Mouse (Mus musculus): ENCODE measurements at regions not wholly inside any gene's neighbourhood (a gene's known extent, or its start where the extent isn't known, plus 50 kb on each side); places are given as distances from the start of the nearest gene placed in this dataset.
A peak's percentile ranks its signal among the peaks of the same experiment; 100 is the strongest.

- no peak for DNase-seq (ENCODE audit: extremely low spot score in 1 of 2, low spot score in 2 of 2)
- intact Hi-C loops (cut with DNase I): no loop called here
Measured at GRCm38 (mm10) chr8:104007209-104007608, 94.2 kb upstream of the Cdh5 start.

DNA sequence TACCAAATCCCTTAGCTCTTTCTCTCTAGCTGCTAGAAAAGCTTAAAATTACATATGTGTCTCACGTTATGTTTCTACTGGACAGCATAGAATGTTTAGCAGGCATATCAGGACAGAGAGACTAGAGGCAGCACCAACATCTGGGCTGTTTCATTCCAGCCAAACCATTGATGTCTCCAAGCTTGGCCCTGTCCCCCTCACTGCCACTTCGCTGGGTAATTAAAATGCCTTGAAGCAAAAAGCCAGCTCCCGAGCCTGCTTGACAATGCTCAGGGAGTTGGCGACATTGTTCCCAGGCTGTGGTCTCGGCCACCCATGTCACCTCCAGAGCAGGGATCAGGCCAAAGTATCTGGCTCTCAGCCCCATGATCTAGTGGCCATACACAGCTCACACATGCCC lies 92.7 kb upstream of the Cdh5 start:
- DNase-seq (ENCODE audit: extremely low spot score in 1 of 2, low spot score in 2 of 2): no peak
- intact Hi-C loops (cut with DNase I): no loop called here

- intact Hi-C loops (cut with DNase I): no loop called here
- DNase-seq (ENCODE audit: extremely low spot score in 1 of 2, low spot score in 2 of 2): no peak
Measured at GRCm38 (mm10) chr8:104009306-104009705, 92.1 kb upstream of the Cdh5 start.

DNA sequence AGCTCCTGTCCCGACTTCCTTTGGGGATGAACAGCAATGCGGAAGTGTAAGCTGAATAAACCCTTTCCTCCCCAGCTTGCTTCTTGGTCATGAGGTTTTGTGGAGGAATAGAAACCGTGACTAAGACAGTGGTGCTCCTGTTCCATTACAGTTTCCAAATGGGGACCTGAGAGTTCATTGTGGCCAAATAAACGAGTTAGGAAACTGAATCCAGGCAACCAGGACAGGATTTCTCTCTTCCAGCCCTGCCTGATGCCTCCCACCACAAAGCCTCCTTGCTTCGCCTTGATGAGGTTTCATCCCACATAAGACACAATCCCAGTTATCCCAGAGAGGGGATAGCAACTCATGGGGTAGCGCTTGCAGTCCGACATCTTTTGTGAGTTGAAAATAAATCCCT lies 79.2 kb upstream of the Cdh5 start:
- intact Hi-C loops (cut with DNase I): loop anchor here (10.0 kb wide), 2 partner anchors 287 to 567 kb away; no protein-coding TSS in a partner anchor
- no peak for DNase-seq (ENCODE audit: extremely low spot score in 1 of 2, low spot score in 2 of 2)

DNA sequence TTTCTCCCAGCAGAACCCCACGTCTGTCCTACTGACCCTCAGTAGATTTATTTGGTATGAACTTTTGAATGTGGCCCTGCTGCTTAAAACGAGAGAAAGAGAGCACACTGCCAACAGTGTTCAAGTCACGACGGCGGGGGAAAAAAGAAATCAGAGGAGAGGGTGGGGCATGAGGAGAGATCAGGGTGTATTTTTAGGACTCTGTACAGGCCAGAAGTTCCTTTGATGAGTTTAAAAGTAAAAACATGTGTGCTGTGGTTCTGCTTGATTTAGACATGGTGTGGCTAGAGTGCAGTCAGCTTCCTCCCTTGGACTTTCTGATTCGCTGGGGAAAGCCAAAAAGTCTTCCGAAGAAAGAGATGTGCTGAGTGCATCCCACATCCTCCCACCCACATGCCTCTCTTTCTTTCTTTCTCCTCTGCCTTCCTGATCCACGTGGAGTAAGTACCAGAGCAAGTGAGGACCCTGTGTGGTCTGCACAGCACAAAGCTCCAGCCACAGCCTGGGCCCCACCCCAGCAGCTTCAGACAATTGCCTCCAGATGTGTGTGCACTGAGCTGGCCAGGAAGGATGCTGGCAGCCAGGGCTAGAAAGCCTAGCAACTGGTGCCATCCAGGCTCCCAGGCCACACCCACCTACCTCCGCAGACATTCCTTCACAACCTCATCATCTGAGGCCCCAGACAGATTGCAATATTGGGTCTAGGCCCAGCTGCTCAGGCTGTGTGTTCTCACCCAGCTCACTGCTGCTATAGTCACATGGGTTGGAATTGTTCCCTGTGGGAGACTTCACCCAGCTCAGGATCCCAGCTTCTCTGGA lies 78.5 kb upstream of the Cdh5 start:
- intact Hi-C loops (cut with DNase I): loop anchor here (10.0 kb wide), 2 partner anchors 288 to 568 kb away; no protein-coding TSS in a partner anchor
- peak in 1 of 2 experiments; percentile 45 for DNase-seq (ENCODE audit: extremely low spot score in 1 of 2, low spot score in 2 of 2)

DNA sequence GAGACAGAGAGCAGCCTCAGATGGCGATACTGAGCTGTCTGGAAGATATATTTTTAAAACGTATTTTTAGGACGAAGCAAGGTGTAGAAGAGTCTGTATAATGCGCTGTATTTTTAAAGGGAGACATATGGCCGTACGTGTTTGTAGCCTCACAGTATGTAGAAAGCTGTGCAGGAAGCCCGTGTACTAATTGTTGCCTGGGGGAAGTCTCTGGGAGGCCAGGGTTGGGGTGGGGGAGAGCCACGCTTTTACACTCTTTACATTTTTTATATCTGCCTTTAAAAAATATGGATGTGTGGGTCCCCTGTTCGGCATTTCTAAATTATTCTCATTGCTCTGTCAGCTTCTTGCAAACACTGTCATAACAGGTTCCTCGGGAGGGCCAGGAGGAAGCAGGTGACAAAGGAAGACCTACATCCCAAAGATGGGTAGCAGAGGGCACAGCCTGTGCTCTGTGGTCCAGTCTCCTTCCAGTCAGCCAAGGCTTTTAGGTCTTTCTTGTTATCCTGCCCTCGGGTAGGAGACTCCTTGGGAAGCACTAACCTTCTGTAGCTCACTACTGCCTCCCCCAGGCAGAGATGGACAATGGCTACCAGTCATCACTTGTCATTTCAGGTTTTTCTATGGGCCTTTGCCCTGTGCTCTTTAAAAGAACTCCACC lies 74.1 kb upstream of the Cdh5 start:
- intact Hi-C loops (cut with DNase I): loop anchor here (5.0 to 10.0 kb wide), 3 partner anchors 292 to 1240 kb away; partner anchors contain the start of gene Cdh11

GRCm38 (mm10) chr8:104028626-104029025 lies 72.8 kb upstream of the Cdh5 start:
- DNase-seq (ENCODE audit: extremely low spot score in 1 of 2, low spot score in 2 of 2): peak; percentile 81 to 88
- intact Hi-C loops (cut with DNase I): loop anchor here (5.0 to 10.0 kb wide), 3 partner anchors 294 to 1241 kb away; partner anchors contain the start of gene Cdh11

More for the DNA sequence above, 74.1 kb upstream of the Cdh5 start:
- DNase-seq (ENCODE audit: extremely low spot score in 1 of 2, low spot score in 2 of 2): peak in 1 of 2 experiments; percentile 67

DNA sequence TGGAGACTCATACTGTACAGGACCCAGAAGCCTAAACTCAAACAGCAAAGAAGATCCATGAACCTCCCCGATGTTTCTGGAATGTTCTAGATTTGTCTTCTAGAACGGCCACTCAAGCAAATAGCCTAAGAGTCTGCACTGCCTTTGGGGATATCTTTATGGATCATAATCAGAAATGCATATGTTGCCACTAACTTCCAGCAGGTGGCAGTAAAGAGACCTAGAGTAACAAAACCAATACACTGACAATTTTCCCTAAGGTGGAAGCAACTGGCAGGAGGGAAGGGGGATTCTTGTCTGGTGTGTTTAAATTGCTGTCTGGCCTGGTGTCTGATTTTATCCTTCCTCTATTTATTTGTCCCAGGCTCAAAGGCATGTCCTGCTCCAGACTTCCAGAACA lies 69.2 kb upstream of the Cdh5 start:
- intact Hi-C loops (cut with DNase I): no loop called here

GRCm38 (mm10) chr8:104033148-104033547 lies 68.3 kb upstream of the Cdh5 start:
- no peak for DNase-seq (ENCODE audit: extremely low spot score in 1 of 2, low spot score in 2 of 2)
- intact Hi-C loops (cut with DNase I): no loop called here

More for the DNA sequence above, 69.2 kb upstream of the Cdh5 start:
- no peak for DNase-seq (ENCODE audit: extremely low spot score in 1 of 2, low spot score in 2 of 2)

GRCm38 (mm10) chr8:104034286-104034685 lies 67.1 kb upstream of the Cdh5 start:
- intact Hi-C loops (cut with DNase I): no loop called here
- DNase-seq (ENCODE audit: extremely low spot score in 1 of 2, low spot score in 2 of 2): no peak

DNA sequence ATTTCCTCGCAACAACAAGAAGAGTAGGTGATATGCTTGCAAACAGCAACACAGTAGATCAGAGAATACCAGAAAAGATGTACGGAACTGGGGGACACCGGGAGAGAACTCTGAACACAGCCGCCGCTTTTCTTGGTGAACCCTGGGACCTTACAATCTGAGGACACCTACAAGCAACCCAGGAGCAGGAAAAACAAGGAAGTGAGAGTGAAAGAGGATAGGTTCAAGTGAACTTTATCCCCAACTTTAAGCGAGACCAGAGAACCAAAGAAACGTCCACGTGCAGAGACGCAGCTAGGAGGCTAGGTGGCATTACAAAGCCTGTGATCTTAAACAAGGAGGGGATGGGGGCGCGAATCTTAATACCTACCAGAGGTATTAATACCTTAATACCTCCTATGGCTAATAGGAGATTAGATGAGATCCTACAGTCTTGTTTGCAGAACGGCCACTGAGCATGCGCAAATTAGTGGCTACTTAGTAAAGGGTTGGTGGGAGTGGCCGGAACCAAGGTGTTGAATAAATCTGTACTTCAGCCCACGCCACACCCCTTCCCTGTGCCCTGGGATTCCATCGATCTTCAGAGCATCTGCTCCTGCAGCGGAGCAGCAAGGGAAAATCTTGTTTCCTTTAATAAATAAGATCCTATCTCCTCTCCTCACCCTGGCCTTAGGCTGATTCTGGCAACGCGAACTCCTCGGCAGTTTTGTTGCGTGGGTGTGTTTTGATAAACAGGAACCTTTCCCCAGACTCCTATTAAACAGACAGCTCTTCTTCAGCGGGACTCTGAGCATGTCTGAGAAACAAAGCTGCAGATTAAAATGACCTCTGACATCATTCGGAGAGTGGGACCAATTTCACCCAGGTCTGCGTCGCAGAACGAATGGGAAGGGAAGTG lies 64.6 kb upstream of the Cdh5 start:
- no peak for DNase-seq (ENCODE audit: extremely low spot score in 1 of 2, low spot score in 2 of 2)
- intact Hi-C loops (cut with DNase I): no loop called here

DNA sequence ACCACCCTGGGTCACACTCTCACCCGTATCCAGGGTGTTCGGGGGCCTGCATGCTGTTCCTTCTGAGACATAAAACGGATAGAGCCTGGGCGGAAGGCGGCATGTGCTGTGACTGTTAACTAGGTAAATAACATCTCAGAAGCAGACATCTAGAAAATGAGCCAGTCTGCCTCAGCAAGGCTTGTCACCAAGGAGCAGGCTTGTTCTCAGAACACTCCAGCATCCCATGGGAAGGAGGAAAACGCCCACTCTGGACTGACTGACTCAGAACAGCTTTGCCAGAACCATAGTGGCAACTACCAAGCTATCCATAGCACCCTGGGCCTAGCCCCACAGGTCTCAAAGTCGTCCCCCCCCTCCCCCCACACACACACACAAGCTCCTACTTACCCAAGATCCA lies 63.8 kb upstream of the Cdh5 start:
- intact Hi-C loops (cut with DNase I): no loop called here
- no peak for DNase-seq (ENCODE audit: extremely low spot score in 1 of 2, low spot score in 2 of 2)

GRCm38 (mm10) chr8:104039526-104039925 lies 61.9 kb upstream of the Cdh5 start:
- intact Hi-C loops (cut with DNase I): no loop called here
- DNase-seq (ENCODE audit: extremely low spot score in 1 of 2, low spot score in 2 of 2): no peak

DNA sequence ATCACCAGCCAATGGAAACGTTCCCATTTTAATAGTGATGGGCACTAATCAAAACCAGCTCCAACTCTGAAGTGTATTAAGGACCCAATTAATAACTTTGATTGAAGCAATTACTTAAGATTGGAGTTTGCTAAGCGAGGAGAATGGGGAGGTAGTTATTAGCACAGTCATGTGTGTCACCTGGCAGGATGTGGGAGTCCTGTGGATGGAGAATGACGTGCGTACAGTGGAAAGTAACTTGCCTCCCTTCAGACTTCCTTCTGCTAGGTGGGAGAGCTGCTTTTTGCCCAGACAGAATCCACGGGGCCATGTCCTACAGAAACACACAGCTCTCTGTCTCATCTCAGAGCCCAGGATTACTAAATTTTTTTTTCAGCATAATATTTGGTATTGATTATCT lies 59.9 kb upstream of the Cdh5 start:
- no peak for DNase-seq (ENCODE audit: extremely low spot score in 1 of 2, low spot score in 2 of 2)
- intact Hi-C loops (cut with DNase I): no loop called here

DNA sequence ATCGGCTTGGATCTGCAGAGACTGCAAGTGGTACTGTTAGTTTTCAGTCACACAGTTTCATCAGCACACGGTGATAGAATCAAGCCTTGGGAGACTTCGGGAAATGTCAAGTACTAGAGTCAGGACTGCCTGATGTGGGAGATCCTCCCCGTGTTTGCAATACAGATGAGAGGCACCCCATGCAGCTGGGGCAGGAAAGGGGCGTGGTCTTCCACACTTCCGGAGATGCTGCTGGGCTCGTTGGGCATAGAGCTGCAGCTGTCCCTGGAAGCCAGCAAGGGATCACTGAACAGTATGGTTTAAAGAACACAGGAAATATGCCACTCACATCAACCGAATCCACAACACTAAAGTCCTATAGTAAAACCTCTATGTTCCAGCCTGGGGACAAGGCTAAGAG lies 59.0 kb upstream of the Cdh5 start:
- peak in 1 of 2 experiments; percentile 73 for DNase-seq (ENCODE audit: extremely low spot score in 1 of 2, low spot score in 2 of 2)
- intact Hi-C loops (cut with DNase I): no loop called here

GRCm38 (mm10) chr8:104048037-104048436 lies 53.4 kb upstream of the Cdh5 start:
- no peak for DNase-seq (ENCODE audit: extremely low spot score in 1 of 2, low spot score in 2 of 2)
- intact Hi-C loops (cut with DNase I): no loop called here

GRCm38 (mm10) chr8:104049181-104049580 lies 52.2 kb upstream of the Cdh5 start:
- intact Hi-C loops (cut with DNase I): no loop called here
- DNase-seq (ENCODE audit: extremely low spot score in 1 of 2, low spot score in 2 of 2): no peak

DNA sequence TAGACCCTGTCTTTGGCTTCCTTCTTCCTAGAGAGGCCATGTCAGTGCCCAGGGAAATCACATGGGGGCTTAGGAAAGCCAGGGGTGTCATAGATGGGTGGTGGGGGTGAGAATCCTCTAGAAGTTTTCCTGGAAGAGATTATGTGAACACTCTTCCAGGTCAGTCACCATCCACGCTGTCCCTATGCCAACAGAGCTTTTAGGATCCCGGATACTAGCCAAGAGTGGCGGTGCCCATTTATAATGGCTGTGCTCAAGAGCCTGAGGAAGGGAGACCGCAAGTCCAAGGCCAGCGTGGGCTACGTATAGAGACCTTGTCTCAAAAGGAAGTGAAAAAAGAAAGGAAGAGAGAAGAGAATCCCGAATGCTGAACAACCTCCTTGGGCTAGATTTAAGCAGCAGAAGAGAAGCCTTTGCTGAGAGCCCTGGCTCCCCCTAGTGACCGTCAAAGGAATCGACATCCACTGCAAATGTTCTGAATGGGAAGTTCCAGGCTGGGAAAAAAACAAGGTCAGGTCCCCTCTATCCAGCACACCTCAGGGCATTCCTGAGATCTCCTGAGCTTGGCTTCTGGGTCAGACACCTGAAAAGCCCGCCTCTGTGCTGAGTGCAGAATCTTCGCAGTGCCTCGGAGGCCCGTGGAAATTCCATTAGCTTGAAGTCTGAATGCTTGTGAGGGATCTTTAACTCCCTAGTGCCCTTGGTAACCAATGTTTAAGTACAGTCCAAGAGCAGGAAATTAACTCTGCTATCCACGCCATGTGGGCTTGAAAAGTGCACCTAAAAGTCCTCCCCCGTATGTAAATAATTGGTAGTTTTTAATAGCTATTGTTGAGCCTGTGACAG lies 50.5 kb upstream of the Cdh5 start:
- peak; percentile 71 to 73 for DNase-seq (ENCODE audit: extremely low spot score in 1 of 2, low spot score in 2 of 2)
- intact Hi-C loops (cut with DNase I): no loop called here
